Mouse (Mus musculus) ovary, postnatal 10 days (tissue): ENCODE results near the gene Hddc2.
A peak's percentile ranks its signal among the peaks of the same experiment; 100 is the strongest.

Experiments
- DNase-seq: peaks from one replicate; pipeline ENCODE4 v3.0.0; 2022; ENCODE audit warnings: low spot score

The Hddc2 gene

GRCm38 (mm10) chr10:31312865-31313848, at the start of gene Hddc2:
Gene Hddc2 (plus strand): TSS chr10:31313383.
- peak; percentile 64 for DNase-seq

- no peak for DNase-seq
Observed at GRCm38 (mm10) chr10:31272738-31273137, 40.4 kb upstream of the Hddc2 start.

GRCm38 (mm10) chr10:31273171-31273570, 40.0 kb upstream of the Hddc2 start:
- DNase-seq = no peak

- no peak for DNase-seq
Observed at GRCm38 (mm10) chr10:31287787-31288186, 25.4 kb upstream of the Hddc2 start.

GRCm38 (mm10) chr10:31288697-31289390, 24.3 kb upstream of the Hddc2 start:
- DNase-seq = no peak

GRCm38 (mm10) chr10:31295705-31296104, 17.5 kb upstream of the Hddc2 start:
- DNase-seq = no peak

GRCm38 (mm10) chr10:31296458-31296857, 16.7 kb upstream of the Hddc2 start:
- DNase-seq = no peak

- no peak for DNase-seq
Observed at GRCm38 (mm10) chr10:31297106-31297505, 16.1 kb upstream of the Hddc2 start.

- no peak for DNase-seq
Observed at GRCm38 (mm10) chr10:31298263-31298662, 14.9 kb upstream of the Hddc2 start.

GRCm38 (mm10) chr10:31298921-31299574, 14.1 kb upstream of the Hddc2 start:
- no peak for DNase-seq

- DNase-seq = no peak
Observed at GRCm38 (mm10) chr10:31300292-31300691, 12.9 kb upstream of the Hddc2 start.

- no peak for DNase-seq
Observed at GRCm38 (mm10) chr10:31303446-31303845, 9.7 kb upstream of the Hddc2 start.

- DNase-seq = no peak
Observed at GRCm38 (mm10) chr10:31307024-31307598, 6.1 kb upstream of the Hddc2 start.

GRCm38 (mm10) chr10:31318491-31318890, 5.3 kb downstream of the Hddc2 start:
- DNase-seq = no peak

- no peak for DNase-seq
Observed at GRCm38 (mm10) chr10:31329436-31329835, 16.3 kb downstream of the Hddc2 start.

GRCm38 (mm10) chr10:31330286-31330962, 17.2 kb downstream of the Hddc2 start:
- DNase-seq = no peak

GRCm38 (mm10) chr10:31331225-31331775, 18.1 kb downstream of the Hddc2 start:
- DNase-seq = no peak

GRCm38 (mm10) chr10:31336432-31336831, 23.2 kb downstream of the Hddc2 start:
- no peak for DNase-seq

GRCm38 (mm10) chr10:31346401-31346800, 33.2 kb downstream of the Hddc2 start:
- no peak for DNase-seq

GRCm38 (mm10) chr10:31351056-31351455, 37.9 kb downstream of the Hddc2 start:
- no peak for DNase-seq

GRCm38 (mm10) chr10:31352845-31353427, 39.8 kb downstream of the Hddc2 start:
- no peak for DNase-seq
